Mouse (Mus musculus) lung, embryonic 14.5 days (tissue): ENCODE results near the gene Parp3. TPM values are rescaled to one million over a fixed set of nuclear protein-coding genes. Genes with fewer than 3 reads are reported as not detected.
"Not testable (repeated sequence)": the region's sequence is repeated elsewhere in the genome, so short reads cannot be mapped to it uniquely, and the experiment has no call there.

ENCODE experiments used
- ATAC-seq: fragments of 200-750 bp; cut with Nextera tagmentation; 2 replicates; pipeline ENCODE4 v1.8.0; 2017; ENCODE audit warnings: mild to moderate bottlenecking, moderate TSS enrichment, moderate library complexity; ENCODE audit not compliant: insufficient read depth
- DNase-seq: peaks from one replicate; pipeline ENCODE4 v3.0.0-alpha.2; 2015
- H3K27ac ChIP-seq: fragments of 300-500 bp; sonication (generic); 2 replicates; pipeline ENCODE4 v1.5.1; 2014; ENCODE audit warnings: low read depth, mild to moderate bottlenecking, moderate library complexity
- H3K27me3 ChIP-seq: fragments of 300-500 bp; sonication (generic); 2 replicates; pipeline ENCODE4 v1.6.1; 2014; ENCODE audit warnings: low read length, control low read depth; ENCODE audit not compliant: insufficient read depth
- H3K36me3 ChIP-seq: fragments of 300-500 bp; sonication (generic); 2 replicates; pipeline ENCODE4 v1.6.1; 2014; ENCODE audit warnings: control low read depth; ENCODE audit not compliant: insufficient read depth
- H3K4me1 ChIP-seq: fragments of 300-500 bp; sonication (generic); 2 replicates; pipeline ENCODE4 v1.6.1; 2014; ENCODE audit warnings: antibody characterized with exemption, control low read depth; ENCODE audit not compliant: insufficient read depth
- H3K4me2 ChIP-seq: fragments of 300-500 bp; sonication (generic); 2 replicates; pipeline ENCODE4 v1.6.1; 2014; ENCODE audit warnings: mild to moderate bottlenecking
- H3K4me3 ChIP-seq: fragments of 300-500 bp; sonication (generic); 2 replicates; pipeline ENCODE4 v1.5.1; 2014; ENCODE audit warnings: low read depth, low read length
- H3K9ac ChIP-seq: fragments of 300-500 bp; sonication (generic); 2 replicates; pipeline ENCODE4 v1.6.1; 2014
- H3K9me3 ChIP-seq: fragments of 300-500 bp; sonication (generic); 2 replicates; pipeline ENCODE4 v1.6.1; 2016; ENCODE audit warnings: low read depth, low read length, control low read depth
- CTCF ChIP-seq: IDR thresholded peaks from 2 replicates; pipeline ENCODE4 v1.5.1; 2016; ENCODE audit warnings: antibody characterized with exemption, low read depth
- WGBS: fragments of 180-500 bp; shearing (Covaris S2); extraction: QIAGEN DNeasy Blood & Tissue Kit; methylation state at CpG from one replicate; pipeline ENCODE4 v1.1.7; 2014; 5-methylcytosine and 5-hydroxymethylcytosine counted together
- polyA plus RNA-seq: library from polyadenylated mRNA; unstranded; fragments of >200 nt; fragmentation: Nextera tagmentation; extraction: Ambion mirVana; gene quantifications from 2 replicates; pipeline ENCODE4 v1.2.1, GENCODE M21; 2014

Parp3 gene
- polyA plus RNA-seq, 1 experiment from 2014 or later = 2.4 TPM

GRCm38 (mm10) chr9:106504246-106504645 lies 27.5 kb upstream of the Parp3 start:
- no peak overlapping the region for H3K27ac ChIP-seq
- H3K4me3 ChIP-seq = no peak overlapping the region
- H3K9ac ChIP-seq = no peak overlapping the region
- DNase-seq (no peak), ATAC-seq (no peak)
- H3K4me2 ChIP-seq = no peak overlapping the region
- TF ChIP-seq CTCF = no peak
- 60% methylated on average over 6 of the region's 6 CpGs for WGBS
- H3K27me3 ChIP-seq = no peaks in the 10 kb centered on the region
- no peaks in the 10 kb centered on the region for H3K4me1 ChIP-seq
- no peaks in the 10 kb centered on the region for H3K36me3 ChIP-seq
- H3K9me3 ChIP-seq = no peaks in the 10 kb centered on the region

- Histone ChIP-seq H3K4me2 (no peak overlapping the region), H3K27ac (no peak overlapping the region), H3K4me3 (no peak overlapping the region), H3K9ac (no peak overlapping the region), H3K36me3 (no peaks in the 10 kb centered on the region), H3K4me1 (no peaks in the 10 kb centered on the region), H3K27me3 (no peaks in the 10 kb centered on the region), H3K9me3 (no peaks in the 10 kb centered on the region)
- 83% methylated on average over 22 of the region's 22 CpGs for WGBS
- no peak for TF ChIP-seq CTCF
- DNase-seq (no peak), ATAC-seq (no peak)
These were observed 25.1 kb upstream of the Parp3 start for GRCm38 (mm10) chr9:106501846-106502245.

- 94% methylated on average over 6 of the region's 6 CpGs for WGBS
These were observed 22.9 kb upstream of the Parp3 start, which contains the start of gene Iqcf1 for GRCm38 (mm10) chr9:106499667-106500066. TSS of gene Iqcf1 (plus strand) at chr9:106499967.

GRCm38 (mm10) chr9:106487602-106488001 lies 10.9 kb upstream of the Parp3 start:
- H3K36me3 ChIP-seq = peaks cover 39% of the 10 kb centered on the region
- not testable (repeated sequence) for H3K4me2 ChIP-seq, H3K27me3 ChIP-seq, H3K4me3 ChIP-seq, H3K9ac ChIP-seq, ATAC-seq, H3K9me3 ChIP-seq, H3K4me1 ChIP-seq, DNase-seq, H3K27ac ChIP-seq
- WGBS = 76% methylated on average over 6 of the region's 6 CpGs

More at GRCm38 (mm10) chr9:106499667-106500066, 22.9 kb upstream of the Parp3 start, which contains the start of gene Iqcf1:
- TF ChIP-seq CTCF = no peak
- no peak for DNase-seq
- H3K4me3 ChIP-seq = no peak within 1 kb of the TSS
- H3K36me3 ChIP-seq = no peaks in the 10 kb centered on the region
- no peak for ATAC-seq
- H3K9ac ChIP-seq = no peak within 1 kb of the TSS
- H3K9me3 ChIP-seq = no peaks in the 10 kb centered on the region
- H3K27ac ChIP-seq = no peak within 1 kb of the TSS
- H3K4me1 ChIP-seq = no peaks in the 10 kb centered on the region
- no peaks in the 10 kb centered on the region for H3K27me3 ChIP-seq
- H3K4me2 ChIP-seq = no peak within 1 kb of the TSS

GRCm38 (mm10) chr9:106485076-106485475 lies 8.3 kb upstream of the Parp3 start:
- 79% methylated on average over 10 of the region's 10 CpGs for WGBS
- no peak overlapping the region for H3K4me3 ChIP-seq
- no peaks in the 10 kb centered on the region for H3K27me3 ChIP-seq
- peaks cover 56% of the 10 kb centered on the region for H3K36me3 ChIP-seq
- no peak for TF ChIP-seq CTCF
- DNase-seq (no peak), ATAC-seq (no peak)
- no peaks in the 10 kb centered on the region for H3K9me3 ChIP-seq
- no peak overlapping the region for H3K9ac ChIP-seq
- H3K4me1 ChIP-seq = no peaks in the 10 kb centered on the region
- no peak overlapping the region for H3K27ac ChIP-seq
- H3K4me2 ChIP-seq = no peak overlapping the region

GRCm38 (mm10) chr9:106483606-106484005 lies 6.9 kb upstream of the Parp3 start:
- Histone ChIP-seq H3K9ac (no peak overlapping the region), H3K36me3 (peaks cover 56% of the 10 kb centered on the region), H3K27ac (no peak overlapping the region), H3K9me3 (no peaks in the 10 kb centered on the region), H3K4me1 (no peaks in the 10 kb centered on the region), H3K4me2 (no peak overlapping the region), H3K27me3 (no peaks in the 10 kb centered on the region), H3K4me3 (no peak overlapping the region)
- no peak for DNase-seq
- no peak for ATAC-seq
- WGBS = 88% methylated on average over 17 of the region's 17 CpGs
- no peak for TF ChIP-seq CTCF

GRCm38 (mm10) chr9:106483136-106483535 lies 6.4 kb upstream of the Parp3 start:
- Histone ChIP-seq H3K4me2 (no peak overlapping the region), H3K27ac (no peak overlapping the region), H3K9me3 (no peaks in the 10 kb centered on the region), H3K36me3 (peaks cover 56% of the 10 kb centered on the region), H3K9ac (no peak overlapping the region), H3K4me1 (0 out of 2 replicates have a peak, but pooled peaks cover under 1% of the 10 kb centered on the region), H3K4me3 (no peak overlapping the region), H3K27me3 (no peaks in the 10 kb centered on the region)
- ATAC-seq (no peak), DNase-seq (no peak)
- no peak for TF ChIP-seq CTCF
- WGBS = 91% methylated on average over 10 of the region's 10 CpGs
